Mouse (Mus musculus) megakaryocyte-erythroid progenitor cell, adult 5 weeks (primary cell): ENCODE results near the gene Cnksr2. TPM values are rescaled to one million over a fixed set of nuclear protein-coding genes. Genes with fewer than 3 reads are reported as not detected.

Source experiments
- polyA plus RNA-seq: library from polyadenylated mRNA; stranded (reverse); fragments of >175 nt; gene quantifications from 2 replicates; pipeline ENCODE4 v1.2.3, GENCODE M21; 2012

The Cnksr2 gene
- 0.01 TPM in 1 of 2 replicates, not detected in the other for polyA plus RNA-seq

DNA sequence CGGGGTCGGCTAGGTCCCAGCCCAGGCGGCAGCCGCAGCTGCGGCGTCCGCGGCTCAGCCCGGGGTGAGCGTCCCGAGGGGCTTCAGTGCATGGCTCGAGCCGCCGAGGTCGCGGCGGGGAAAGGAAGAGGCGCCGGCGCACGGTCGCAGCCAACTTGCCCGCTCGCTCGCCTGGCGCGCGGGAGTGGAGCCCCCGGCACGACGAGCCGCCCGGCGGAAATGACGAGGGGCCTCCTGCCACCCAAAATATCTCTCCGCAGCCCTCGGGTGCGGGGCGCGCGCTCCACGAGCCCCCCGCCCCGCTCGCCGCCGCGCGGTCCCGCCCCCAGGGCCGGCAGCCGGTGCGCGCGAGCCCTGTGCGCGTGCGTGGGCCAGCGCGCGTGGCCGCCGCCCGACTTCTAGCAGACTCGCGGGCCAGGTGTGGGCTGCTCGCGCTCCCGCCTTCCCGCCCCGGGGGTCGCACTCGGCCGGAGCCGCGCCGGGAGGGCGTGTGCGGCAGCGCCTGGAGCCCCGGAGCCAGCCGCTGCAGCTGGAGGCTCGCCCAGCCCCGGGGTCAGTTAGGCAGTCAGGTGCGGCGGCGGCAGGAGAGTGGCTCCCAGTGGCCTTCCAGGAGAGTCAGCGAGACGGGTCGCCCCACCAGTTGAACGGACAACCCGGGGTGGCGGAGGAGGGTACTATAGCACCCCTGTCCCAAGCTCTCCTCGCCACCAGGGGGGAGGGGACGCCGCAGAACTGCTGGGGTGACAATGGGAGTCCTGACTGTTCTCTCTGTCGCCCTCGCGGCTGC is at the start of gene Cnksr2:
Cnksr2 (minus strand) TSS at position 238 of the 787 bp plus-strand sequence.

DNA sequence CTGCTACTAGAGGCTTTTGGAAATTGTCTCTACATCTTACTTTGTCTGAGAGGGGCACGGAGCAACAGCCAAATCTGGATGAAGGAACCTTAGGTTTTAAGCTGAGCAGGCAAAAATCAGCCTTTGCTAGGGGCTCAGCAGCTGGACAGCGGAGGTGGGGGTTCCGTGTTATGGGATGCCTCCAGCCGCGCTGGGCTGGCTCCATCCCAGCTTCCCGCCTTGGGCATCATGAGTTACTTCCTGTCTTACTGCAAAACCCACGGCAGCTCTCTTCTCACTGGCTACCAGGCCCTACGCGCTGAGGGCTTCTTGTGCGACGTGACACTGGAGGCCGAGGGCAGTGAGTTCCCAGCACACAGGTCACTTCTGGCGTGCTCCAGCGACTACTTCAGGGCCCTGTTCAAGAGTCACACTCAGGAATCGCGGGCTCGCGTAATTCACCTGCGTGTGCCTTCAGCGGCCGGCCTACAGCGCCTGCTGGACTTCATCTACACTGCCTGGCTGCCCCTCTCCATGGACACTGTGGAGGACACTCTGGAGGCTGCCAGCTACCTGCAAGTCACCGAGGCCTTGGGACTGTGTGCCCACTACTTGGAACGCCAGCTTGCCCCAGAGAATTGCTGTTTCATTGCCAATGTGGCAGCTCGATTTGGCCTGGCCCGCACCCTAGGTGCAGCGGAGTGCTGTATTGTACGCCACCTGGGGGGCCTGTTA is 224.7 kb downstream of the Cnksr2 start, which contains the start of gene Klhl34:
Klhl34 (plus strand) TSS at position 229 of the 714 bp plus-strand sequence.

Other genes with a start within 250 kb of the Cnksr2 start
- gene Klhl34, start 224.9 kb downstream of the Cnksr2 start, polyA plus RNA-seq, result not detected in 2 replicates